Mouse (Mus musculus) forebrain, embryonic 14.5 days (tissue): ENCODE measurements at regions not wholly inside any gene's neighbourhood (a gene's known extent, or its start where the extent isn't known, plus 50 kb on each side); places are given as distances from the start of the nearest gene placed in this dataset.

Experiments used
- ATAC-seq: fragments of 200-750 bp; cut with Nextera tagmentation; 2 replicates; pipeline ENCODE4 v1.8.0; 2017; ENCODE audit warnings: mild to moderate bottlenecking, moderate library complexity
- DNase-seq: peaks from one replicate; pipeline ENCODE4 v3.0.0-alpha.2; 2015; ENCODE audit warnings: low spot score
- H3K27ac ChIP-seq: fragments of 300-500 bp; sonication (generic); 2 replicates; pipeline ENCODE4 v1.5.1; 2014; ENCODE audit warnings: low read depth, mild to moderate bottlenecking, control low read depth, low read length, moderate library complexity
- H3K27me3 ChIP-seq: fragments of 300-500 bp; sonication (generic); replicated peaks from 2 replicates; pipeline ENCODE4 v1.6.1; 2014; ENCODE audit warnings: low read length, control low read depth, mixed read lengths; ENCODE audit not compliant: control insufficient read depth, insufficient read depth
- H3K36me3 ChIP-seq: fragments of 300-500 bp; sonication (generic); 2 replicates; pipeline ENCODE4 v1.6.1; 2014; ENCODE audit warnings: low read length, control low read depth; ENCODE audit not compliant: control insufficient read depth, insufficient read depth
- H3K4me1 ChIP-seq: fragments of 300-500 bp; sonication (generic); 2 replicates; pipeline ENCODE4 v1.6.1; 2014; ENCODE audit warnings: antibody characterized with exemption, low read length, control low read depth; ENCODE audit not compliant: control insufficient read depth, insufficient read depth
- H3K4me2 ChIP-seq: fragments of 300-500 bp; sonication (generic); 2 replicates; pipeline ENCODE4 v1.6.1; 2014; ENCODE audit warnings: mild to moderate bottlenecking, control low read depth, low read length
- H3K4me3 ChIP-seq: fragments of 300-500 bp; sonication (generic); 2 replicates; pipeline ENCODE4 v1.5.1; 2014; ENCODE audit warnings: low read depth, low read length, control low read depth
- H3K9ac ChIP-seq: fragments of 300-500 bp; sonication (generic); 2 replicates; pipeline ENCODE4 v1.6.1; 2014; ENCODE audit warnings: mild to moderate bottlenecking, low read length, control low read depth, moderate library complexity
- H3K9me3 ChIP-seq: fragments of 300-500 bp; sonication (generic); replicated peaks from 2 replicates; pipeline ENCODE4 v1.6.1; 2016; ENCODE audit warnings: low read length, control low read depth, mixed read lengths; ENCODE audit not compliant: control insufficient read depth
- WGBS: fragments of 180-500 bp; shearing (Covaris S2); extraction: QIAGEN DNeasy Blood & Tissue Kit; methylation state at CpG from one replicate; pipeline ENCODE4 v1.1.7; 2014; 5-methylcytosine and 5-hydroxymethylcytosine counted together

DNA sequence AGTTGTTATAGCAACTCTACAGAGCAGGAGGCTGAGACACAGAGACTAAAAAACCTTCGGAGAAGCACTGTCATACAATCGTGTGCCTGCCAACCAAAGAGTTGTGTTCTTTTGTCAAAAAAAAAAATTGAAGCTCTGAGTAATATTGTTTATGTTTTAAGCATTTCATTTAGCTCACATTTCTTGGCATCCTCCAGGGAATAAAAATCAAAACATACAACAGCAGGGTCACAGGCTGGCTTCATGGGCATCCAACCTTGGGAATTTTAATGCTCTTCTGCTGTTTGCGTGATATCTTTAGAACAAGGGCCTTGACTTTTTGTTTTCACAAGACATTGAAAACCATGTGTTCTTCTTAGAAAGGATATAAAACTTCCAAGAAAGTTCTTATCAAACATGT, 152.9 kb upstream of the Cxcl12 start:
- ATAC-seq = no peak
- 94% methylated on average over 3 of the region's 3 CpGs for WGBS
- H3K36me3 ChIP-seq = no peaks in the 10 kb centered on the region
- H3K4me2 ChIP-seq = no peak overlapping the region
- H3K9me3 ChIP-seq = no peaks in the 10 kb centered on the region
- no peak overlapping the region for H3K9ac ChIP-seq
- DNase-seq = no peak
- H3K27ac ChIP-seq = no peak overlapping the region
- no peaks in the 10 kb centered on the region for H3K4me1 ChIP-seq
- no peaks in the 10 kb centered on the region for H3K27me3 ChIP-seq
- H3K4me3 ChIP-seq = no peak overlapping the region

DNA sequence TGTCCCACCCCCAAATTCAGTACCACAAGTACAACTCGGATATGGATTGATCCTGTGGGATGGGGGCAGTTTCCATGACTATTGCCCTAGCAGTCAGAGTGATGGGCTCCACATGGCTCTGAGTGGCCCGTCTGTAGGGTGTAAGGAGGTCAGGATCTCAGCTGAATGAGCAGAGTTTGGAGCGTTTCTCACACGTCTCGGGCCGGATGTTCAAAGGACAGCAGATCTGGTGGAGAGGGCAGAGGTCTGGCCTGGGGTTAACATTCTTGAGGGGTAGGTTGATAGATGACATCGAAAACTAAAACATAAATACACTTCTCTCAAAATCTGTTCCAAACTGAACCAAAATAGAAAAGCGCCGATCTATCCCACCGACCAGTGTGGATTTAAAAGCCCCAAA, 146.5 kb upstream of the Cxcl12 start:
- Histone ChIP-seq H3K4me1 (no peaks in the 10 kb centered on the region), H3K36me3 (no peaks in the 10 kb centered on the region), H3K9ac (no peak overlapping the region), H3K4me3 (no peak overlapping the region), H3K4me2 (no peak overlapping the region), H3K9me3 (no peaks in the 10 kb centered on the region), H3K27ac (no peak overlapping the region), H3K27me3 (no peaks in the 10 kb centered on the region)
- WGBS = 88% methylated on average over 10 of the region's 10 CpGs
- ATAC-seq = no peak
- no peak for DNase-seq

GRCm38 (mm10) chr6:117032042-117032746, 136.1 kb upstream of the Cxcl12 start:
- no peak overlapping the region for H3K4me3 ChIP-seq
- peak; percentile 31 for DNase-seq
- no peak overlapping the region for H3K4me2 ChIP-seq
- no peak overlapping the region for H3K9ac ChIP-seq
- no peak for ATAC-seq
- WGBS = 73% methylated on average over 8 of the region's 8 CpGs
- no peaks in the 10 kb centered on the region for H3K36me3 ChIP-seq
- no peak overlapping the region for H3K27ac ChIP-seq
- H3K4me1 ChIP-seq = no peaks in the 10 kb centered on the region
- H3K27me3 ChIP-seq = no peaks in the 10 kb centered on the region
- H3K9me3 ChIP-seq = no peaks in the 10 kb centered on the region

DNA sequence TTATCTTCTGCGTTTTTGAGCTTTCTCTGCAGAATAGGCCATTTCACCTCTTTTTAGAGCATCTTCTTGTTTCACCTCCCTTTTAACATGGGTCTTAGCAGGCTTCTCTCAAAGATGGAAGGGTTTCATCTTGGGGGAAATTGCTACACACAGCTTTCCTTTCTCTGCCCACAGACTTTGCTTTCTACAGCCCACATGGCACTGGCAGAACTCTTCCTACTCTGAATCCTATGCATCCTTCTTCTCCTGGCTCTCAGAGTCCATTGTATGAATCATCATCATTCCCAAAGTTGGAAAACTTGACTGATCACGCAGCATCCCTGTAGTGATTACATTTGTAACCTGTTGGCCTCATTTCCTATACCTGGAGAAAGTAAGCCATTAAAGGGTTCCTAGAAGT, 124.6 kb upstream of the Cxcl12 start:
- DNase-seq (no peak), ATAC-seq (no peak)
- Histone ChIP-seq H3K9ac (no peak overlapping the region), H3K36me3 (no peaks in the 10 kb centered on the region), H3K27me3 (no peaks in the 10 kb centered on the region), H3K4me3 (no peak overlapping the region), H3K27ac (no peak overlapping the region), H3K9me3 (no peaks in the 10 kb centered on the region), H3K4me2 (no peak overlapping the region), H3K4me1 (no peaks in the 10 kb centered on the region)
- WGBS = 84% methylated on average over 2 of the region's 2 CpGs

DNA sequence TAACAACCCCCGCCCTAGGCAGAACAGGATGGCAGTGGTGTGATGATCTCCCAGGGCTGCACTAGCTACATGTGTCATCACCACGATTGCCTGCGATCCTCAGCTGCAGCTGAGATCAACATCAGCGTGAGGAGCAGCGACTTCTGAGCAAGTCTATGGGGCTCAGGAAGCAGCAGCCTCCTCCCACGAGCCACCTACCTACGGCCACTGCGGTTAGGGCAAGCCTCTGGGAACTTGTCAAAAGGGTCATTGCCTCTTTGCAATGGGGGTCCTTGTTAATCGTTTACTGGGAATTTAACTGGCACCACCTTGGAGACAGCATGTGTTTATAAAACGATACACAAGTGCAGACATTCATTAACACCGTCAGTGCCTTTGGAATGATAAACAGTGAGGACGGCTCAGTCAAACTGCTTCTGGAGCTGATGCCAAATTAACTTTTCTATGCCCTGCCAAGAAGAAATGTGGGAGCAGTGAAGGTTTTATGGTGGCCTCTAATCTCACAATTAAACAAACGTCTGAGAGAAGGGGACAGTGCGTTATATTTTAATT, 118.8 kb upstream of the Cxcl12 start:
- no peaks in the 10 kb centered on the region for H3K27me3 ChIP-seq
- no peak overlapping the region for H3K4me3 ChIP-seq
- ATAC-seq = peak; percentile 55; the same call in 1 of the 2 replicates
- peaks cover 8% of the 10 kb centered on the region for H3K4me1 ChIP-seq
- no peak overlapping the region for H3K4me2 ChIP-seq
- WGBS = 37% methylated on average over 14 of the region's 14 CpGs
- H3K27ac ChIP-seq = no peak overlapping the region
- H3K9me3 ChIP-seq = no peaks in the 10 kb centered on the region
- no peaks in the 10 kb centered on the region for H3K36me3 ChIP-seq
- H3K9ac ChIP-seq = no peak overlapping the region
- DNase-seq = peak; percentile 71

DNA sequence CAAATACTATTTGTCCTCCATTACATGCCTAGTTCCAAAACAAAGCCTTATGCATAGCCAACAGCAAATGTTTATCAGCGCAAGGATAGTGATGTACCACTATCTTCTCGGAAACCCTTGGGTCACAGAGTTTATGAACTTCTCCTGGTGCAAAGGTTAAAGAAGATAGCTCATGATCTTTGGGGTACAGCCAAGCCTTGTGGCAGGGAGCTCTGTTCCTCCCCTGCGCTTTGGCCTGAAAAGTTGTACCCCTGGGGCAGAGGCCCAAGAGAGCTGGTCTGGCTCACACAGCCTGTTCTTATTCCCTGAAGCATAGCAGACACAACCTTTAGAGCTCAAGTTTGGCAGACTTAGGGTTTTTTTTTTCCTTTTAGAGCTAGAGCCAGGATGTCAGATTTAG, 107.6 kb upstream of the Cxcl12 start:
- no peak for ATAC-seq

GRCm38 (mm10) chr6:117067541-117068305, 100.6 kb upstream of the Cxcl12 start:
- Histone ChIP-seq H3K4me2 (no peak overlapping the region), H3K9ac (no peak overlapping the region), H3K36me3 (no peaks in the 10 kb centered on the region), H3K9me3 (no peaks in the 10 kb centered on the region), H3K4me3 (no peak overlapping the region), H3K27ac (no peak overlapping the region), H3K4me1 (no peaks in the 10 kb centered on the region), H3K27me3 (no peaks in the 10 kb centered on the region)
- DNase-seq (no peak), ATAC-seq (no peak)
- 85% methylated on average over 9 of the region's 9 CpGs for WGBS

More for the DNA sequence above, 107.6 kb upstream of the Cxcl12 start:
- no peak overlapping the region for H3K4me3 ChIP-seq
- H3K4me1 ChIP-seq = no peaks in the 10 kb centered on the region
- H3K9ac ChIP-seq = no peak overlapping the region
- no peaks in the 10 kb centered on the region for H3K27me3 ChIP-seq
- H3K27ac ChIP-seq = no peak overlapping the region
- DNase-seq = no peak
- H3K36me3 ChIP-seq = no peaks in the 10 kb centered on the region
- H3K4me2 ChIP-seq = no peak overlapping the region
- WGBS = 84% methylated on average over 3 of the region's 3 CpGs
- H3K9me3 ChIP-seq = no peaks in the 10 kb centered on the region

- Histone ChIP-seq H3K27ac (no peak overlapping the region), H3K4me1 (no peaks in the 10 kb centered on the region), H3K36me3 (no peaks in the 10 kb centered on the region), H3K4me2 (no peak overlapping the region), H3K9me3 (no peaks in the 10 kb centered on the region), H3K9ac (no peak overlapping the region), H3K27me3 (no peaks in the 10 kb centered on the region), H3K4me3 (no peak overlapping the region)
- 86% methylated on average over 6 of the region's 6 CpGs for WGBS
- DNase-seq (no peak), ATAC-seq (no peak)
Measured at GRCm38 (mm10) chr6:117071311-117071710, 97.0 kb upstream of the Cxcl12 start.

- no peak for DNase-seq
- WGBS = 85% methylated on average over 8 of the region's 8 CpGs
- no peak overlapping the region for H3K4me2 ChIP-seq
Measured at GRCm38 (mm10) chr6:117071857-117072256, 96.5 kb upstream of the Cxcl12 start.

More at GRCm38 (mm10) chr6:117071857-117072256, 96.5 kb upstream of the Cxcl12 start:
- Histone ChIP-seq H3K27me3 (no peaks in the 10 kb centered on the region), H3K9me3 (no peaks in the 10 kb centered on the region), H3K4me1 (no peaks in the 10 kb centered on the region), H3K36me3 (no peaks in the 10 kb centered on the region), H3K27ac (no peak overlapping the region), H3K9ac (no peak overlapping the region), H3K4me3 (no peak overlapping the region)
- ATAC-seq = no peak
